Mouse (Mus musculus) liver, postnatal 0 days (tissue): ENCODE data around the gene Ptprg.

ENCODE experiments used
- CTCF ChIP-seq: sonication (generic); IDR thresholded peaks from 2 replicates; pipeline ENCODE4 v1.5.1; 2016; ENCODE audit warnings: antibody characterized with exemption, low read depth
- EP300 ChIP-seq: IDR thresholded peaks from 2 replicates; pipeline ENCODE4 v1.6.1; 2016; ENCODE audit warnings: antibody characterized with exemption, low read depth, mild to moderate bottlenecking

- TF ChIP-seq CTCF (no peak), EP300 (no peak)
Measured at GRCm38 (mm10) chr14:11732376-11732775, 179.0 kb downstream of the Ptprg start.
